Mouse (Mus musculus) kidney, embryonic 16.5 days (tissue): ENCODE measurements around the gene Slc39a9. TPM values are rescaled to one million over a fixed set of nuclear protein-coding genes. Genes with fewer than 3 reads are reported as not detected.

Experiments
- ATAC-seq: fragments of 200-750 bp; cut with Nextera tagmentation; 2 replicates; pipeline ENCODE4 v1.8.0; 2017; ENCODE audit warnings: moderate TSS enrichment; ENCODE audit not compliant: low FRiP score, low TSS enrichment
- H3K27ac ChIP-seq: fragments of 300-500 bp; sonication (generic); 2 replicates; pipeline ENCODE4 v1.5.1; 2014; ENCODE audit warnings: low read length
- H3K27me3 ChIP-seq: fragments of 300-500 bp; sonication (generic); 2 replicates; pipeline ENCODE4 v1.6.1; 2014; ENCODE audit warnings: low read length, control low read depth, mixed read lengths; ENCODE audit not compliant: insufficient read depth
- H3K36me3 ChIP-seq: fragments of 300-500 bp; sonication (generic); 2 replicates; pipeline ENCODE4 v1.6.1; 2014; ENCODE audit warnings: low read length, control low read depth, mixed read lengths; ENCODE audit not compliant: insufficient read depth
- H3K4me1 ChIP-seq: fragments of 300-500 bp; sonication (generic); 2 replicates; pipeline ENCODE4 v1.6.1; 2014; ENCODE audit warnings: low read length, control low read depth, mixed read lengths; ENCODE audit not compliant: insufficient read depth
- H3K4me2 ChIP-seq: fragments of 300-500 bp; sonication (generic); replicated peaks from 2 replicates; pipeline ENCODE4 v1.6.1; 2014; ENCODE audit warnings: low read depth, low read length
- H3K4me3 ChIP-seq: fragments of 300-500 bp; sonication (generic); 2 replicates; pipeline ENCODE4 v1.5.1; 2014; ENCODE audit warnings: mild to moderate bottlenecking, low read length
- H3K9ac ChIP-seq: fragments of 300-500 bp; sonication (generic); replicated peaks from 2 replicates; pipeline ENCODE4 v1.6.1; 2014; ENCODE audit warnings: low read length
- H3K9me3 ChIP-seq: fragments of 300-500 bp; sonication (generic); 2 replicates; pipeline ENCODE4 v1.6.1; 2016; ENCODE audit warnings: low read length, control low read depth
- WGBS: fragments of 180-500 bp; shearing (Covaris S2); extraction: QIAGEN DNeasy Blood & Tissue Kit; methylation state at CpG from one replicate; pipeline ENCODE4 v1.1.7; 2014; 5-methylcytosine and 5-hydroxymethylcytosine counted together
- polyA plus RNA-seq: library from polyadenylated mRNA; unstranded; fragments of >200 nt; fragmentation: Nextera tagmentation; extraction: Ambion mirVana; gene quantifications from 2 replicates; pipeline ENCODE4 v1.2.1, GENCODE M21; 2015

Gene Slc39a9
- polyA plus RNA-seq, result 32.0 and 34.8 TPM in 2 replicates

- ATAC-seq, result peak; percentile 97
- Histone ChIP-seq H3K27me3 (no peaks in the 10 kb centered on the region), H3K4me3 (peak within 1 kb of the TSS; percentile 99), H3K4me2 (peak within 1 kb of the TSS; percentile 73), H3K4me1 (peaks cover 30% of the 10 kb centered on the region), H3K36me3 (peaks cover 28% of the 10 kb centered on the region), H3K9me3 (no peaks in the 10 kb centered on the region), H3K9ac (peak within 1 kb of the TSS; percentile 97), H3K27ac (peak within 1 kb of the TSS; percentile 90)
- WGBS, result under 1% methylated on average over 50 of the region's 50 CpGs
Measured at GRCm38 (mm10) chr12:80643693-80644505, at the start of gene Slc39a9, which contains the start of gene Erh. TSS of gene Slc39a9 (plus strand) at chr12:80643883. TSS of gene Erh (minus strand) at chr12:80644341.

- Histone ChIP-seq H3K4me3 (no peak overlapping the region), H3K9ac (no peak overlapping the region), H3K4me1 (peaks cover 9% of the 10 kb centered on the region), H3K4me2 (no peak overlapping the region), H3K27ac (no peak overlapping the region), H3K27me3 (no peaks in the 10 kb centered on the region), H3K9me3 (no peaks in the 10 kb centered on the region), H3K36me3 (no peaks in the 10 kb centered on the region)
- 93% methylated on average over 4 of the region's 4 CpGs for WGBS
- no peak for ATAC-seq
Measured at GRCm38 (mm10) chr12:80594141-80594540, 49.5 kb upstream of the Slc39a9 start.

- no peaks in the 10 kb centered on the region for H3K27me3 ChIP-seq
- no peaks in the 10 kb centered on the region for H3K36me3 ChIP-seq
- no peak overlapping the region for H3K9ac ChIP-seq
- H3K9me3 ChIP-seq, result no peaks in the 10 kb centered on the region
- H3K4me2 ChIP-seq, result no peak overlapping the region
- 87% methylated on average over 4 of the region's 4 CpGs for WGBS
- ATAC-seq, result no peak
- peaks cover 9% of the 10 kb centered on the region for H3K4me1 ChIP-seq
- no peak overlapping the region for H3K4me3 ChIP-seq
- no peak overlapping the region for H3K27ac ChIP-seq
Measured at GRCm38 (mm10) chr12:80594781-80595180, 48.9 kb upstream of the Slc39a9 start.

GRCm38 (mm10) chr12:80595566-80595965 lies 48.1 kb upstream of the Slc39a9 start:
- peaks cover 9% of the 10 kb centered on the region for H3K4me1 ChIP-seq
- H3K27ac ChIP-seq, result no peak overlapping the region
- no peak overlapping the region for H3K4me3 ChIP-seq
- no peaks in the 10 kb centered on the region for H3K9me3 ChIP-seq
- no peak overlapping the region for H3K4me2 ChIP-seq
- H3K27me3 ChIP-seq, result no peaks in the 10 kb centered on the region
- 94% methylated on average over 4 of the region's 4 CpGs for WGBS
- no peak for ATAC-seq
- H3K36me3 ChIP-seq, result no peaks in the 10 kb centered on the region
- H3K9ac ChIP-seq, result no peak overlapping the region

GRCm38 (mm10) chr12:80595968-80596367 lies 47.7 kb upstream of the Slc39a9 start:
- Histone ChIP-seq H3K4me1 (peaks cover 9% of the 10 kb centered on the region), H3K9me3 (no peaks in the 10 kb centered on the region), H3K27me3 (no peaks in the 10 kb centered on the region), H3K9ac (no peak overlapping the region), H3K36me3 (no peaks in the 10 kb centered on the region), H3K4me2 (no peak overlapping the region), H3K27ac (no peak overlapping the region), H3K4me3 (no peak overlapping the region)
- WGBS, result 46% methylated on average over 4 of the region's 4 CpGs
- ATAC-seq, result no peak

- no peaks in the 10 kb centered on the region for H3K9me3 ChIP-seq
- H3K4me1 ChIP-seq, result peaks cover 9% of the 10 kb centered on the region
- no peak for ATAC-seq
- H3K4me2 ChIP-seq, result no peak overlapping the region
- H3K9ac ChIP-seq, result peak overlapping the region; percentile 22; the same call in 1 of the 2 replicates
- H3K4me3 ChIP-seq, result no peak overlapping the region
- WGBS, result 26% methylated on average over 7 of the region's 7 CpGs
- H3K36me3 ChIP-seq, result no peaks in the 10 kb centered on the region
- H3K27ac ChIP-seq, result peak overlapping the region; percentile 37; the same call in 1 of the 2 replicates
- H3K27me3 ChIP-seq, result no peaks in the 10 kb centered on the region
Measured at GRCm38 (mm10) chr12:80598236-80598635, 45.4 kb upstream of the Slc39a9 start.

- Histone ChIP-seq H3K9ac (peak overlapping the region; percentile 22; the same call in 1 of the 2 replicates), H3K4me2 (no peak overlapping the region), H3K4me3 (no peak overlapping the region), H3K9me3 (no peaks in the 10 kb centered on the region), H3K4me1 (peaks cover 14% of the 10 kb centered on the region), H3K27me3 (no peaks in the 10 kb centered on the region), H3K36me3 (no peaks in the 10 kb centered on the region), H3K27ac (peak overlapping the region; percentile 37; the same call in 1 of the 2 replicates)
- 48% methylated on average over 6 of the region's 6 CpGs for WGBS
- peak; percentile 27; the same call in 1 of the 2 replicates for ATAC-seq
Measured at GRCm38 (mm10) chr12:80598756-80599155, 44.9 kb upstream of the Slc39a9 start.

GRCm38 (mm10) chr12:80601597-80602269 lies 42.0 kb upstream of the Slc39a9 start:
- Histone ChIP-seq H3K36me3 (no peaks in the 10 kb centered on the region), H3K27ac (no peak overlapping the region), H3K4me2 (no peak overlapping the region), H3K4me1 (peaks cover 22% of the 10 kb centered on the region), H3K9me3 (no peaks in the 10 kb centered on the region), H3K4me3 (no peak overlapping the region), H3K27me3 (no peaks in the 10 kb centered on the region), H3K9ac (0 out of 2 replicates have a peak overlapping the region, but pooled peaks have one; percentile 25)
- WGBS, result 74% methylated on average over 9 of the region's 9 CpGs
- ATAC-seq, result no peak

- Histone ChIP-seq H3K4me2 (no peak overlapping the region), H3K9me3 (no peaks in the 10 kb centered on the region), H3K27ac (no peak overlapping the region), H3K9ac (no peak overlapping the region), H3K4me1 (peaks cover 22% of the 10 kb centered on the region), H3K27me3 (no peaks in the 10 kb centered on the region), H3K4me3 (no peak overlapping the region), H3K36me3 (no peaks in the 10 kb centered on the region)
- no peak for ATAC-seq
- 92% methylated on average over 5 of the region's 5 CpGs for WGBS
Measured at GRCm38 (mm10) chr12:80602432-80602831, 41.3 kb upstream of the Slc39a9 start.
